Mouse (Mus musculus): ENCODE results near the gene Nxpe4. TPM values are rescaled to one million over a fixed set of nuclear protein-coding genes. Genes with fewer than 3 reads are reported as not detected.

Gene Nxpe4
- polyA plus RNA-seq, 1 experiment from 2014 or later = 8.4 TPM

- H3K9ac ChIP-seq = no peak overlapping the region
- H3K4me2 ChIP-seq = no peak overlapping the region
- 76% methylated on average over 3 of the region's 3 CpGs for WGBS
- no peak overlapping the region for H3K4me3 ChIP-seq
- H3K27ac ChIP-seq = no peak overlapping the region
- ATAC-seq (replicated peaks) = no peak
- no peaks in the 10 kb centered on the region for H3K36me3 ChIP-seq (replicated peaks)
- no peaks in the 10 kb centered on the region for H3K9me3 ChIP-seq
- no peaks in the 10 kb centered on the region for H3K27me3 ChIP-seq (replicated peaks)
- H3K4me1 ChIP-seq = peaks cover 14% of the 10 kb centered on the region; the same call in 1 of the 2 replicates
Measured at GRCm38 (mm10) chr9:48244175-48244574, 82.4 kb downstream of the Nxpe4 start.

GRCm38 (mm10) chr9:48245525-48245924 lies 83.7 kb downstream of the Nxpe4 start:
- no peak for ATAC-seq (replicated peaks)
- 32% methylated on average over 1 of the region's 1 CpGs for WGBS

GRCm38 (mm10) chr9:48247276-48247675 lies 85.5 kb downstream of the Nxpe4 start:
- Histone ChIP-seq H3K27me3 (replicated peaks) (no peaks in the 10 kb centered on the region), H3K4me3 (no peak overlapping the region), H3K27ac (no peak overlapping the region; the same call in 1 of the 2 replicates), H3K36me3 (replicated peaks) (no peaks in the 10 kb centered on the region), H3K4me1 (peaks cover 18% of the 10 kb centered on the region; the same call in 1 of the 2 replicates), H3K9ac (no peak overlapping the region), H3K4me2 (no peak overlapping the region), H3K9me3 (no peaks in the 10 kb centered on the region)
- WGBS = 45% methylated on average over 5 of the region's 5 CpGs
- ATAC-seq (replicated peaks) = no peak

More at GRCm38 (mm10) chr9:48245525-48245924, 83.7 kb downstream of the Nxpe4 start:
- Histone ChIP-seq H3K36me3 (replicated peaks) (no peaks in the 10 kb centered on the region), H3K9ac (no peak overlapping the region), H3K27ac (no peak overlapping the region), H3K4me3 (no peak overlapping the region), H3K9me3 (no peaks in the 10 kb centered on the region), H3K27me3 (replicated peaks) (no peaks in the 10 kb centered on the region), H3K4me2 (no peak overlapping the region), H3K4me1 (peaks cover 14% of the 10 kb centered on the region; the same call in 1 of the 2 replicates)

GRCm38 (mm10) chr9:48252236-48252635 lies 90.4 kb downstream of the Nxpe4 start:
- H3K4me1 ChIP-seq = peaks cover 9% of the 10 kb centered on the region
- H3K9me3 ChIP-seq = no peaks in the 10 kb centered on the region
- H3K4me2 ChIP-seq = no peak overlapping the region
- no peaks in the 10 kb centered on the region for H3K27me3 ChIP-seq (replicated peaks)
- ATAC-seq (replicated peaks) = no peak
- 0 out of 2 replicates have a peak overlapping the region, but pooled peaks have one; percentile 23 for H3K27ac ChIP-seq
- 9% methylated on average over 8 of the region's 8 CpGs for WGBS
- no peaks in the 10 kb centered on the region for H3K36me3 ChIP-seq (replicated peaks)
- no peak overlapping the region for H3K9ac ChIP-seq
- no peak overlapping the region for H3K4me3 ChIP-seq

- Histone ChIP-seq H3K4me3 (no peak overlapping the region), H3K27me3 (replicated peaks) (0 out of 2 replicates have a peak, but pooled peaks cover 3% of the 10 kb centered on the region), H3K4me1 (peaks cover 14% of the 10 kb centered on the region), H3K9ac (no peak overlapping the region), H3K9me3 (no peaks in the 10 kb centered on the region), H3K36me3 (replicated peaks) (no peaks in the 10 kb centered on the region), H3K4me2 (no peak overlapping the region), H3K27ac (no peak overlapping the region)
- 30% methylated on average over 9 of the region's 9 CpGs for WGBS
- no peak for ATAC-seq (replicated peaks)
Measured at GRCm38 (mm10) chr9:48257001-48257400, 95.2 kb downstream of the Nxpe4 start.

GRCm38 (mm10) chr9:48257741-48258423 lies 96.1 kb downstream of the Nxpe4 start:
- Histone ChIP-seq H3K4me3 (no peak overlapping the region), H3K27me3 (replicated peaks) (0 out of 2 replicates have a peak, but pooled peaks cover 3% of the 10 kb centered on the region), H3K4me2 (no peak overlapping the region), H3K27ac (no peak overlapping the region), H3K36me3 (replicated peaks) (no peaks in the 10 kb centered on the region), H3K9me3 (no peaks in the 10 kb centered on the region), H3K4me1 (peaks cover 10% of the 10 kb centered on the region), H3K9ac (no peak overlapping the region)
- ATAC-seq (replicated peaks) = no peak
- WGBS = 29% methylated on average over 12 of the region's 12 CpGs

GRCm38 (mm10) chr9:48264616-48265015 lies 102.8 kb downstream of the Nxpe4 start:
- H3K36me3 ChIP-seq (replicated peaks) = no peaks in the 10 kb centered on the region
- no peak for ATAC-seq (replicated peaks)
- H3K4me2 ChIP-seq = no peak overlapping the region
- no peak overlapping the region for H3K27ac ChIP-seq
- H3K27me3 ChIP-seq (replicated peaks) = no peaks in the 10 kb centered on the region
- peaks cover 11% of the 10 kb centered on the region for H3K4me1 ChIP-seq
- no peak overlapping the region for H3K4me3 ChIP-seq
- no peak overlapping the region for H3K9ac ChIP-seq
- H3K9me3 ChIP-seq = no peaks in the 10 kb centered on the region
- WGBS = 90% methylated on average over 6 of the region's 6 CpGs

- WGBS = 68% methylated on average over 4 of the region's 4 CpGs
- no peaks in the 10 kb centered on the region for H3K9me3 ChIP-seq
- no peak overlapping the region for H3K4me3 ChIP-seq
- no peak overlapping the region for H3K4me2 ChIP-seq
- ATAC-seq (replicated peaks) = no peak
- H3K36me3 ChIP-seq (replicated peaks) = no peaks in the 10 kb centered on the region
- no peak overlapping the region for H3K27ac ChIP-seq
- no peaks in the 10 kb centered on the region for H3K27me3 ChIP-seq (replicated peaks)
- H3K4me1 ChIP-seq = peaks cover 11% of the 10 kb centered on the region
- no peak overlapping the region for H3K9ac ChIP-seq
Measured at GRCm38 (mm10) chr9:48265491-48265890, 103.7 kb downstream of the Nxpe4 start.

- Histone ChIP-seq H3K9me3 (no peaks in the 10 kb centered on the region), H3K27me3 (replicated peaks) (no peaks in the 10 kb centered on the region), H3K4me2 (peak overlapping the region; percentile 97), H3K27ac (no peak overlapping the region), H3K4me3 (peak overlapping the region; percentile 49), H3K4me1 (peaks cover 11% of the 10 kb centered on the region), H3K36me3 (replicated peaks) (no peaks in the 10 kb centered on the region), H3K9ac (peak overlapping the region; percentile 49)
- 10% methylated on average over 21 of the region's 21 CpGs for WGBS
- ATAC-seq (replicated peaks) = peak; percentile 94
Measured at GRCm38 (mm10) chr9:48266286-48267027, 104.6 kb downstream of the Nxpe4 start.

- H3K27ac ChIP-seq = no peak overlapping the region
Measured at GRCm38 (mm10) chr9:48267028-48267441, 105.2 kb downstream of the Nxpe4 start.

GRCm38 (mm10) chr9:48267960-48268359 lies 106.1 kb downstream of the Nxpe4 start:
- H3K4me1 ChIP-seq = peaks cover 11% of the 10 kb centered on the region
- H3K4me2 ChIP-seq = no peak overlapping the region
- H3K9ac ChIP-seq = no peak overlapping the region
- no peaks in the 10 kb centered on the region for H3K9me3 ChIP-seq
- no peak overlapping the region for H3K4me3 ChIP-seq
- no peak overlapping the region for H3K27ac ChIP-seq
- WGBS = 71% methylated on average over 1 of the region's 1 CpGs
- H3K27me3 ChIP-seq (replicated peaks) = no peaks in the 10 kb centered on the region
- ATAC-seq (replicated peaks) = no peak
- H3K36me3 ChIP-seq (replicated peaks) = no peaks in the 10 kb centered on the region

More at GRCm38 (mm10) chr9:48267028-48267441, 105.2 kb downstream of the Nxpe4 start:
- ATAC-seq (replicated peaks) = peak; percentile 90
- Histone ChIP-seq H3K4me2 (peak overlapping the region; percentile 97), H3K4me1 (peaks cover 11% of the 10 kb centered on the region), H3K9me3 (no peaks in the 10 kb centered on the region), H3K27me3 (replicated peaks) (no peaks in the 10 kb centered on the region), H3K9ac (peak overlapping the region; percentile 49), H3K4me3 (peak overlapping the region; percentile 49), H3K36me3 (replicated peaks) (no peaks in the 10 kb centered on the region)
- under 1% methylated on average over 16 of the region's 16 CpGs for WGBS

- Histone ChIP-seq H3K4me3 (no peak overlapping the region), H3K36me3 (replicated peaks) (no peaks in the 10 kb centered on the region), H3K27me3 (replicated peaks) (no peaks in the 10 kb centered on the region), H3K4me1 (no peaks in the 10 kb centered on the region), H3K4me2 (no peak overlapping the region), H3K27ac (no peak overlapping the region), H3K9ac (no peak overlapping the region), H3K9me3 (no peaks in the 10 kb centered on the region)
- WGBS = 90% methylated on average over 15 of the region's 15 CpGs
- no peak for ATAC-seq (replicated peaks)
Measured at GRCm38 (mm10) chr9:48276831-48277230, 115.0 kb downstream of the Nxpe4 start.

All from midbrain, embryonic 15.5 days (tissue).